Mouse (Mus musculus): Measurements from ENCODE around the gene Slc25a40. TPM values are rescaled to one million over a fixed set of nuclear protein-coding genes. Genes with fewer than 3 reads are reported as not detected.
A peak's percentile ranks its signal among the peaks of the same experiment; 100 is the strongest.

The Slc25a40 gene
- 10 to 100 TPM; 10.0 to 10.8 TPM for total RNA-seq (2021)

GRCm38 (mm10) chr5:8422157-8422931 lies at the start of gene Slc25a40, which contains the start of gene Dbf4:
Gene Slc25a40 (plus strand): TSS chr5:8422850.
Gene Dbf4 (minus strand): TSS chr5:8422716.
- intact Hi-C loops (cut with DNase I): loop anchor here (10.0 kb wide), 2 partner anchors 258 to 572 kb away; partner anchors contain the start of gene Crot
- peak; percentile 94 for DNase-seq

- intact Hi-C loops (cut with DNase I): no loop called here
- DNase-seq: no peak
Observed at GRCm38 (mm10) chr5:8373415-8373814, 49.2 kb upstream of the Slc25a40 start.

- intact Hi-C loops (cut with DNase I): no loop called here
- no peak for DNase-seq
Observed at GRCm38 (mm10) chr5:8374297-8374906, 48.2 kb upstream of the Slc25a40 start.

- DNase-seq: no peak
- intact Hi-C loops (cut with DNase I): no loop called here
Observed at GRCm38 (mm10) chr5:8393891-8394583, 28.6 kb upstream of the Slc25a40 start.

GRCm38 (mm10) chr5:8397587-8398249 lies 24.9 kb upstream of the Slc25a40 start:
- no peak for DNase-seq
- intact Hi-C loops (cut with DNase I): no loop called here

- intact Hi-C loops (cut with DNase I): no loop called here
- DNase-seq: no peak
Observed at GRCm38 (mm10) chr5:8408746-8409145, 13.9 kb upstream of the Slc25a40 start.

GRCm38 (mm10) chr5:8416683-8417413 lies 5.8 kb upstream of the Slc25a40 start:
- no peak for DNase-seq
- intact Hi-C loops (cut with DNase I): no loop called here

GRCm38 (mm10) chr5:8417443-8417842 lies 5.2 kb upstream of the Slc25a40 start:
- intact Hi-C loops (cut with DNase I): no loop called here
- no peak for DNase-seq

- no peak for DNase-seq
- intact Hi-C loops (cut with DNase I): loop anchor here (10.0 kb wide), 2 partner anchors 257 to 573 kb away; partner anchors contain the start of gene Crot
Observed at GRCm38 (mm10) chr5:8421424-8421823, 1.2 kb upstream of the Slc25a40 start.

GRCm38 (mm10) chr5:8422932-8423928 lies 580 bp downstream of the Slc25a40 start:
- DNase-seq: peak; percentile 15 to 16
- intact Hi-C loops (cut with DNase I): loop anchor here (10.0 kb wide), 2 partner anchors 258 to 572 kb away; partner anchors contain the start of gene Crot

- no peak for DNase-seq
- intact Hi-C loops (cut with DNase I): loop anchor here (10.0 kb wide), 2 partner anchors 259 to 571 kb away; partner anchors contain the start of gene Crot
Observed at GRCm38 (mm10) chr5:8424116-8424515, 1.5 kb downstream of the Slc25a40 start.

- intact Hi-C loops (cut with DNase I): loop anchor here (10.0 kb wide), 2 partner anchors 261 to 569 kb away; partner anchors contain the start of gene Crot
- no peak for DNase-seq
Observed at GRCm38 (mm10) chr5:8425899-8426298, 3.2 kb downstream of the Slc25a40 start.

GRCm38 (mm10) chr5:8437481-8438156 lies 15.0 kb downstream of the Slc25a40 start:
- intact Hi-C loops (cut with DNase I): no loop called here
- no peak for DNase-seq

GRCm38 (mm10) chr5:8439095-8439494 lies 16.4 kb downstream of the Slc25a40 start:
- DNase-seq: no peak
- intact Hi-C loops (cut with DNase I): no loop called here

GRCm38 (mm10) chr5:8455565-8455964 lies 32.9 kb downstream of the Slc25a40 start:
- intact Hi-C loops (cut with DNase I): no loop called here
- no peak for DNase-seq

- intact Hi-C loops (cut with DNase I): no loop called here
- peak; percentile 10 to 15 for DNase-seq
Observed at GRCm38 (mm10) chr5:8456561-8456960, 33.9 kb downstream of the Slc25a40 start.

- DNase-seq: no peak
- intact Hi-C loops (cut with DNase I): loop anchor here (10.0 kb wide), 1 partner anchor 567 kb away; no protein-coding TSS in a partner anchor
Observed at GRCm38 (mm10) chr5:8487989-8488700, 65.5 kb downstream of the Slc25a40 start.
